Mouse (Mus musculus) olfactory bulb, adult 2 months (tissue): ENCODE measurements at regions not wholly inside any gene's neighbourhood (a gene's known extent, or its start where the extent isn't known, plus 50 kb on each side); places are given as distances from the start of the nearest gene placed in this dataset.

Source experiments
- H3K27ac ChIP-seq: fragments of 200-500 bp; 2 replicates; pipeline ENCODE4 v1.5.1; 2012; ENCODE audit warnings: low read depth, low read length; ENCODE audit not compliant: insufficient read depth
- H3K4me1 ChIP-seq: fragments of 200-500 bp; 2 replicates; pipeline ENCODE4 v1.6.1; 2012; ENCODE audit warnings: low read length; ENCODE audit not compliant: control insufficient read depth, insufficient read depth
- H3K4me3 ChIP-seq: fragments of 200-500 bp; 2 replicates; pipeline ENCODE4 v1.5.1; 2012; ENCODE audit warnings: mild to moderate bottlenecking, low read depth, low read length, moderate library complexity; ENCODE audit not compliant: insufficient read depth
- CTCF ChIP-seq: fragments of 200-500 bp; IDR thresholded peaks from 2 replicates; pipeline ENCODE4 v1.5.1; 2012; ENCODE audit warnings: low read depth, mild to moderate bottlenecking, low read length, moderate library complexity; ENCODE audit not compliant: insufficient read depth
- POLR2A ChIP-seq: fragments of 200-500 bp; IDR thresholded peaks from 2 replicates; pipeline ENCODE4 v1.6.1; 2012; ENCODE audit warnings: mild to moderate bottlenecking, low read depth, low read length, moderate library complexity; ENCODE audit not compliant: insufficient read depth
- WGBS: fragments of 180-500 bp; shearing (Covaris S2); methylation state at CpG from one replicate; pipeline ENCODE4 v1.1.7; 2018; 5-methylcytosine and 5-hydroxymethylcytosine counted together

DNA sequence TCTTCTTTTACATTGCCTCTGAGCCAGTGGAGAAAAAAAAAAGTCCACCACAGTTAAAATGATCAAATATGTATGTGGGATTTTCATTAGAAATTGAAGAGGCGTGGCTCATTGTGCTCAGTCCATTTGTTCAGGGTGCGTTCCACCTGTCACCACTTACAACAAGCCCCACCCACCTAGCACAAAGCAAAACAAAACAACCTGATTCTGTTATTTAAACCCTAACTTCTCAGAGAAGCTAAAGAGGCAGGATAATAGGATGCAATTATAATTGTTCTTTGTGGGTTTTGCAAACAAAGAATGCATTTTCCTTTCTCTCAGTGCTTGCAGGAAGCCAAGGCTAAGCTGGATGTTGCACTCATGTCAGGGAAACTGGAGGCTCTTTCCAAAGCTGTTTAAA, 271.8 kb downstream of the Tgfb2 start:
- TF ChIP-seq CTCF (no peak), POLR2A (no peak)
- WGBS, result 58% methylated on average over 2 of the region's 2 CpGs

DNA sequence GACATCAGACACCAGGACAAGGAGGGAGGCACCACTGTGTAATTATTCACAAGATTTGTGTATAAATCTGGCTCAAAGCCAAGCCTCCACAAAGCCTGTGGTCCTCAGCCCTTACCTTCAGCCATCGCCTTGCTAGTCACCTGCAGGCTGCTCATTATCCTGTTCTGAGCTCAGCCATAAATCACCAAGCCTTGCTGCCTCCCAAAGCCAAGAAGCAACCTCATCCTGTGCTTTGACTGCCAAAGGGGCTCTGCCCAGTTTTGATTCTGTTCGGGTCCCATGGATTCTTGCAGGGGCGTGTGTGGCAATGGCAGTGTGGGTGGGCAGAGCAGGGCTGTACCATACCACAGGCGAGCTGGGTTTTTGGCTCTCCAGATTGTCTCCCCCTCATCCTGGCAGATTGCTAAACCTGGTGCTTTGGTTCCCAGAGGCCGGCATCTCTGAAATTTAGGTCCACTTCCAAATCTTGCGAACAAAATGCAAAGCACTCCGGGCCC, 272.6 kb downstream of the Tgfb2 start:
- WGBS, result 54% methylated on average over 7 of the region's 7 CpGs
- H3K27ac ChIP-seq, result peak overlapping the region; percentile 16; the same call in 1 of the 2 replicates
- H3K4me3 ChIP-seq, result no peak overlapping the region
- peaks cover 11% of the 10 kb centered on the region for H3K4me1 ChIP-seq
- TF ChIP-seq CTCF (no peak), POLR2A (no peak)

More for the DNA sequence above, 271.8 kb downstream of the Tgfb2 start:
- no peak overlapping the region for H3K27ac ChIP-seq
- H3K4me1 ChIP-seq, result peaks cover 11% of the 10 kb centered on the region
- no peak overlapping the region for H3K4me3 ChIP-seq

DNA sequence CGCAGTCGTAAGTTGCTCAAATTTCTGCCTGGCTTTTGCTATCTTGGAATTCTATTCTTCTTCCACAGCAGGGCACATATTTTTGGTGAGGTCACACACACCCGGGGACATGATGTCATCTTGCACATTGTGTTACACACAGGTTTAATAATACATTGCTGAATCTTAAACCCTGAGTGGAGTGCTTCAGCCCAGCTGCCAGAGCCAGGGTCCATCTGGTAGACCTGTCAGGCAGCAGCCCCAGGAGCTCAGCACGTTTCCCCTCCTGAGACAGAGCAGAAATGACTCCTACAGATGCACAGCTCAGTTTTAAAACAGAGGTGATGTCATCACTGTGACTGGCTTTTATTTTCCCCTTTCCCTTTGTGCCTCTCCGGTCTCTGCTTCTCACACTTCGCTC, 280.4 kb downstream of the Tgfb2 start:
- Histone ChIP-seq H3K4me1 (no peaks in the 10 kb centered on the region), H3K27ac (no peak overlapping the region), H3K4me3 (no peak overlapping the region)
- TF ChIP-seq POLR2A (no peak), CTCF (no peak)
- WGBS, result 62% methylated on average over 6 of the region's 6 CpGs

DNA sequence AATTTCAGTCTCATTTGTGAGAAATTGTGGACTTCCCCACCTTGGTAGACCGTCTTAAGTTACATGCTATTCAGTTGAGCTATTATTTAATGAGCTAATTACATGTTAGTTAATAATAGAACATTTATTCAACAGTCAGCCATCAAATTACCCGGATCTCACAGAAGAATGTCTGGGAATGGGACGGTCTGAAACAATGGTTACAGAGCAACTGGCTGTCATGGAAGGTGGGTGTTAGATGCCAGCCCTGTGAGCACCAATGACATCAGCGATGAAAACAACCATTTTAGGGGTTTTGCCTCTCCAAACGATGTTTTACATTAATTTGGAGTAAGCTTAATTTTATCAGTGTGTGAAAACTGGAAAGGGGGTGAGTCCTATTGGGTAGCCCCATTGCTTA, 281.7 kb downstream of the Tgfb2 start:
- H3K4me1 ChIP-seq, result no peaks in the 10 kb centered on the region
- WGBS, result 29% methylated on average over 5 of the region's 5 CpGs
- no peak overlapping the region for H3K27ac ChIP-seq
- no peak overlapping the region for H3K4me3 ChIP-seq
- TF ChIP-seq POLR2A (no peak), CTCF (no peak)

DNA sequence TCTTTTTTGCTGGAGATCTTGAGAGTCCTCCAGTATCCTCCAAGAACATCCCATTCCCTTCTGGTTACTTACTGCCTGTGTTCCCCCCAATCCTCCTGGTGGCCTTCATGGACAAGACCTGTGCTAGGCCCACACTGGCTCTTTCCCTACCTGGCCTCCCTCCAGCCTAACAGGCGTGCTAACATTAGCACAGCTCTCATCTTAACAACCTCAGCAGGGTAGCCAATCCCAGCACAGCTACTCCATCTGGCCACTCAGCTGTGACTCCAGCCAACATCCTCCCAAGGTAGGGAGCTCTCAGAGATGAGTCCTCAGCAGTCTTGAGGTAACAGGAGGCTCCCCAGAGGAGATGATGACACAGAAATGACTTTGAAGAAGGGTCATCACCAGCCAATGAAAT, 288.7 kb downstream of the Tgfb2 start:
- 96% methylated on average over 1 of the region's 1 CpGs for WGBS
- Histone ChIP-seq H3K4me3 (no peak overlapping the region), H3K4me1 (peaks cover 6% of the 10 kb centered on the region), H3K27ac (no peak overlapping the region)
- no peak for TF ChIP-seq CTCF
- TF ChIP-seq POLR2A, result no peak

DNA sequence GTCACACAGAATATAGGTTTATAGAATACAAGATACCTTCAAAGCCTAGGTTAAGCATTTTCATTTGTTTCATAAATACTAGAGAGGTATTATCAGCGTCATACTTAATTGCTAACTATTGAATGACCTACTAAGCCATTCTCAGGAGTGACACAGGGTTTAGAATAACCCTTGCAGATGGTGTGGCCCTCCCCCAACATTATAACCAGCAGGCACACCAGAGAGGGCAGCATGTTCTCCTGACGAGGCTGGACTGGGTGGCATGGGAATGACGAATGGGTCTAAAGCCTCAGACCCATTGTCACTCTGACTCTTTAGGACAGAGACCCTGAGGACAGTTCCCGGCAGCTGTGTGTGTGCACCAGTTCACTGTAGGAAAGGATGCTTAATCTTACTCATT, 290.5 kb downstream of the Tgfb2 start:
- TF ChIP-seq CTCF, result no peak
- no peak for TF ChIP-seq POLR2A
- WGBS, result 90% methylated on average over 4 of the region's 4 CpGs
- Histone ChIP-seq H3K27ac (no peak overlapping the region), H3K4me3 (no peak overlapping the region), H3K4me1 (peaks cover 6% of the 10 kb centered on the region)

DNA sequence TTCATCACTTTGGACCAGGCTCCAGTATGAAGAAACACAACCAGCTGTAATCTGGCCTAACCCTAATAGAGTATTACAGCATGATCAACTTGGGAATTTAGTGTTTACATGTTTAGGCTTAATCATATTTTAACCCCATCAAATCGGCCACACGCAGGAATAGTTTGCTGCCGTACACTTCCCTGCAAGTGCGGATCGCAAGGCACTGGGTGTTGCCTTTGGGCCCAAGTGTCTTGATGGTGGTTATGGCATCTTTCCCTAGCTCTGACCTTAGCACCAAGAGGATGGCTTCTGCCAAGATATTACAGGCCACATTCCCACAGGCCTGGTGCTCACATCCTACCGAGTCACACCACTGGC, 291.9 kb downstream of the Tgfb2 start:
- Histone ChIP-seq H3K4me1 (peaks cover 14% of the 10 kb centered on the region), H3K27ac (no peak overlapping the region), H3K4me3 (no peak overlapping the region)
- TF ChIP-seq CTCF, result no peak
- no peak for TF ChIP-seq POLR2A
- 95% methylated on average over 6 of the region's 6 CpGs for WGBS

- no peak overlapping the region for H3K4me3 ChIP-seq
- TF ChIP-seq CTCF, result no peak
- TF ChIP-seq POLR2A, result no peak
- 64% methylated on average over 21 of the region's 21 CpGs for WGBS
- peaks cover 14% of the 10 kb centered on the region for H3K4me1 ChIP-seq
- no peak overlapping the region for H3K27ac ChIP-seq
Measured at GRCm38 (mm10) chr1:186413064-186413885, 292.5 kb downstream of the Tgfb2 start.

- no peak overlapping the region for H3K4me3 ChIP-seq
- H3K4me1 ChIP-seq, result peaks cover 14% of the 10 kb centered on the region
- TF ChIP-seq POLR2A, result no peak
- no peak for TF ChIP-seq CTCF
- H3K27ac ChIP-seq, result no peak overlapping the region
- WGBS, result 99% methylated on average over 2 of the region's 2 CpGs
Measured at GRCm38 (mm10) chr1:186412296-186412695, 293.5 kb downstream of the Tgfb2 start.

DNA sequence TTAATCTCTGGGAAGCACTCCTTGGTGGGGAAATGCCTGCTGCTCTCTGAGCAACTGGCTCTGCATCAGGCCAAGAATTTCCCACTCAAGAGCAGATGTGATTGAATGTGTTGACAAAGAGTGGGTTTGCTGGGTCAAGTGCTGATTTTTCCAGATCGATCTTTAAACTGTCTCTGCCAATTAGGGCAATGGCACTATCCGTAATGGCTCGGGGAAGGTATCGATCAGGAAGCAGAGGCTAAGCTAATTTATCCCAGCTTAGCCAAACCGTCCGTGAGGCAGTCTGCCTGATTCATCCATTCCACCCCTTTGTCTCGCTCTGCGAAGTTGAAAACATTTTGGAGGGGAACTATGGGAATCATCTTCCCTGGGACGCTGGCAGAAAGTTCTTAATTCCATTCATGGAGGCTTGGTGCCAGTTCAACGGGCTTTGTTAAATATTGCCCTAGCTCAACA, 291.9 kb upstream of the Lyplal1 start:
- Histone ChIP-seq H3K27ac (no peak overlapping the region), H3K4me3 (no peak overlapping the region), H3K4me1 (peaks cover 14% of the 10 kb centered on the region)
- 21% methylated on average over 10 of the region's 10 CpGs for WGBS
- no peak for TF ChIP-seq POLR2A
